Mouse (Mus musculus) embryonic facial prominence, embryonic 14.5 days (tissue): ENCODE measurements at regions not wholly inside any gene's neighbourhood (a gene's known extent, or its start where the extent isn't known, plus 50 kb on each side); places are given as distances from the start of the nearest gene placed in this dataset.
A peak's percentile ranks its signal among the peaks of the same experiment; 100 is the strongest.

ENCODE experiments used
- ATAC-seq: fragments of 200-750 bp; cut with Nextera tagmentation; 2 replicates; pipeline ENCODE4 v1.8.0; 2017; ENCODE audit warnings: low read depth, moderate number of reproducible peaks, moderate TSS enrichment
- DNase-seq: peaks from one replicate; pipeline ENCODE4 v3.0.0-alpha.2; 2015; ENCODE audit warnings: low spot score
- H3K27ac ChIP-seq: fragments of 300-500 bp; sonication (generic); replicated peaks from 2 replicates; pipeline ENCODE4 v1.5.1; 2014; ENCODE audit warnings: low read depth, mild to moderate bottlenecking, low read length, moderate library complexity
- H3K27me3 ChIP-seq: fragments of 300-500 bp; sonication (generic); replicated peaks from 2 replicates; pipeline ENCODE4 v1.6.1; 2014; ENCODE audit warnings: low read length; ENCODE audit not compliant: control insufficient read depth, insufficient read depth
- H3K36me3 ChIP-seq: fragments of 300-500 bp; sonication (generic); 2 replicates; pipeline ENCODE4 v1.6.1; 2014; ENCODE audit warnings: low read length, mixed read lengths; ENCODE audit not compliant: control insufficient read depth, insufficient read depth
- H3K4me1 ChIP-seq: fragments of 300-500 bp; sonication (generic); 2 replicates; pipeline ENCODE4 v1.6.1; 2014; ENCODE audit warnings: antibody characterized with exemption, low read length; ENCODE audit not compliant: control insufficient read depth, insufficient read depth
- H3K4me2 ChIP-seq: fragments of 300-500 bp; sonication (generic); 2 replicates; pipeline ENCODE4 v1.6.1; 2014; ENCODE audit warnings: low read depth, mild to moderate bottlenecking, low read length, moderate library complexity, mixed read lengths
- H3K4me3 ChIP-seq: fragments of 300-500 bp; sonication (generic); 2 replicates; pipeline ENCODE4 v1.5.1; 2014; ENCODE audit warnings: low read depth, mild to moderate bottlenecking, low read length
- H3K9ac ChIP-seq: fragments of 300-500 bp; sonication (generic); 2 replicates; pipeline ENCODE4 v1.6.1; 2014; ENCODE audit warnings: low read depth, mild to moderate bottlenecking, low read length, moderate library complexity, mixed read lengths
- H3K9me3 ChIP-seq: fragments of 300-500 bp; sonication (generic); 2 replicates; pipeline ENCODE4 v1.6.1; 2016; ENCODE audit warnings: low read length; ENCODE audit not compliant: control insufficient read depth
- WGBS: fragments of 180-500 bp; shearing (Covaris S2); extraction: QIAGEN DNeasy Blood & Tissue Kit; methylation state at CpG from one replicate; pipeline ENCODE4 v1.1.7; 2014; 5-methylcytosine and 5-hydroxymethylcytosine counted together
- microRNA counts: library from miRNA; unstranded; fragments of <30 nt; microRNA quantifications from one replicate; lab custom pipeline; 2017
- microRNA-seq: library from miRNA; unstranded; fragments of <30 nt; microRNA quantifications from one replicate; pipeline ENCODE4, GENCODE M21; 2016; ENCODE audit warnings: borderline number of aligned reads

DNA sequence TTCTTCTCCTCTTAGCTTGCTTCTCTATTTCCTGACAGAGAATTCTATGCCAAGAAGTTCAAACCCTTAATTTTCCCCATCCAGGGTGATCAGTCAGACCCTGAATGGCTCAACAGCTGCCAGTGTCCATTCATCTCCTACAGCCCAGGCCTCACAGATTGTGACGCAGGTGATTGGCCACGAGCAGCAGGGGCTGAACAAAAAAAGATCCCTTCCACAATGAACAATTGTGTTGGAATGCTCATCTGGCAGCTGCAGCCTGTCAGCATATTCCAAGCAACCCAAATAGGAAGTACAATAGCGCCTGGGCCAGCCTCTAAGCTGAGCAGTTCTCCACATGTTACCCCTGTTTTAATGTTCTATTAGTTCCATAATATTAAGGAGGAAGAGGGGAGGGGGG lies 52.7 kb upstream of the Il17a start:
- Histone ChIP-seq H3K27me3 (no peaks in the 10 kb centered on the region), H3K27ac (no peak overlapping the region), H3K9ac (no peak overlapping the region), H3K9me3 (no peaks in the 10 kb centered on the region), H3K36me3 (no peaks in the 10 kb centered on the region), H3K4me3 (no peak overlapping the region), H3K4me2 (no peak overlapping the region), H3K4me1 (no peaks in the 10 kb centered on the region)
- ATAC-seq (peak; percentile 84), DNase-seq (peak; percentile 79)
- 21% methylated on average over 3 of the region's 3 CpGs for WGBS

DNA sequence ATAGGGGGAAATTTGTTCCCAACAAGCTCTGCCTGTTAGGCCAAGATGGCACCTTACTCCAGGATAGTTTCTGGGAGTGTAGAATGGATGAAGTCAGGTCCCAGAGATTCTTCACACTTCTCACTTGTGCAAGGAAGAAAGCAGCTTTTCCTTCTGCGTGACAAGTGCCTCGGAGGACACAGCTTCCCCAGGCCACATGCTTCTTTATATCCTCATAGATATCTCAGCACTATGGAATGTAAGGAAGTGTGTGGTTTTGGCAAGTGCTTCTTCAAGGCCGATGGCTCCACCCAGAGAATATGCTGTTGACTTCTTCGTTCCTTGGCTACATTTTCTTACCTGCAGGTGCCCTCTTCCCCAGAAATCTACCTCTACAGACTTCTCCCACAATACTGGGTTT lies 51.9 kb upstream of the Il17a start:
- Histone ChIP-seq H3K27me3 (no peaks in the 10 kb centered on the region), H3K4me1 (no peaks in the 10 kb centered on the region), H3K27ac (no peak overlapping the region), H3K36me3 (no peaks in the 10 kb centered on the region), H3K4me3 (no peak overlapping the region), H3K9me3 (no peaks in the 10 kb centered on the region), H3K4me2 (no peak overlapping the region), H3K9ac (no peak overlapping the region)
- ATAC-seq (no peak), DNase-seq (no peak)
- 82% methylated on average over 4 of the region's 4 CpGs for WGBS

DNA sequence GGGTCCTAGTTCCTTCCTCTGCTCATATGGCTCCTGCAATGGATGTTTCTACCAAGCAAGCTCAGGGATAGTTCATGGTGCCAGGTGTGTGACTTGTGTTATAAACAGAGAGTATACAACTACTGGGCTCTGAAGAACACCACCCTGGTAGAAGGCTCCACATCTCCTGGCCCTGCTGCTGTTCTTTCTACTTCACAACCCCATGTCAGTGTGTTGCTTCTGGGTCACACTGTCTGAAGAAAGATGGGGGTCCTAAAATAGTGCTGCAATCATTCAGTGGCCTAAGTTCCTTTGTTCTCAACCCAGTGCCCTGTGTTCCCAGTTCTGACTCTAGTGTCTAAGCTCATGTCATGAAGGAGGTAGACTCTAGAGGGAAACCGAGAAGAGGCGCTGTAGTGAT lies 51.4 kb upstream of the Il17a start:
- no peak overlapping the region for H3K4me2 ChIP-seq
- H3K9ac ChIP-seq, result no peak overlapping the region
- ATAC-seq (no peak), DNase-seq (no peak)
- H3K27ac ChIP-seq, result no peak overlapping the region
- WGBS, result 92% methylated on average over 2 of the region's 2 CpGs
- no peaks in the 10 kb centered on the region for H3K36me3 ChIP-seq
- no peaks in the 10 kb centered on the region for H3K27me3 ChIP-seq
- H3K4me3 ChIP-seq, result no peak overlapping the region
- no peaks in the 10 kb centered on the region for H3K9me3 ChIP-seq
- no peaks in the 10 kb centered on the region for H3K4me1 ChIP-seq

DNA sequence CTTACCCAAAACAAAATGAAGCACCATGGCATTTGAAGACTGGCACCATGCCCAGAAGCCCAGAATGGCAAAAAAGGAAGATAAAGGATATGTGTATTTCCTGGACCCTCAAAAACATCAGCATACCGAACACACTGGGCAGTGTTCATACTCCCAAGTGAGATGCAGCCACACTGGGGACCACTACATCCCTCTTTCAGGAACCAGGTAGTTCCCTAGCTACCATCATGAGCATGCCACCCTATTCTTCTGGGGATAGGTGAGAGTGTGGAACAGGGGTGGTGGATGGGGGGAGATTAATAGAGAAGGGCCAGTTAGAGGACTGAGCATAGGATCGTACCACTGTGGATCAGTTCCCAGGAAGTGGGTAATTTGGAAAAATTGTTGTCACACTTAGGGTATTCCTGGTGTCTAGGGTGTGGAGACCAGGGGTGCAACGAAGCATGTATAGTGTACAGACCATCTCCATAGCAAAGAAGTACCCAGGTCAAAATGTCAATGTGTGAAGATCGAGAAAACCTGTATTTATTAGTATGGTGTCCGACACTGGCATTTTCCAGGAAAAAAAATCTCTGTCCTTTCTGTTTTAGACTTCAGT lies 50.9 kb upstream of the Il17a start:
- WGBS, result 83% methylated on average over 5 of the region's 5 CpGs
- ATAC-seq, result no peak
- no peaks in the 10 kb centered on the region for H3K36me3 ChIP-seq
- H3K4me1 ChIP-seq, result no peaks in the 10 kb centered on the region
- no peaks in the 10 kb centered on the region for H3K27me3 ChIP-seq
- no peaks in the 10 kb centered on the region for H3K9me3 ChIP-seq
- H3K27ac ChIP-seq, result no peak overlapping the region
- H3K4me3 ChIP-seq, result no peak overlapping the region
- no peak overlapping the region for H3K4me2 ChIP-seq
- DNase-seq, result no peak
- H3K9ac ChIP-seq, result no peak overlapping the region

DNA sequence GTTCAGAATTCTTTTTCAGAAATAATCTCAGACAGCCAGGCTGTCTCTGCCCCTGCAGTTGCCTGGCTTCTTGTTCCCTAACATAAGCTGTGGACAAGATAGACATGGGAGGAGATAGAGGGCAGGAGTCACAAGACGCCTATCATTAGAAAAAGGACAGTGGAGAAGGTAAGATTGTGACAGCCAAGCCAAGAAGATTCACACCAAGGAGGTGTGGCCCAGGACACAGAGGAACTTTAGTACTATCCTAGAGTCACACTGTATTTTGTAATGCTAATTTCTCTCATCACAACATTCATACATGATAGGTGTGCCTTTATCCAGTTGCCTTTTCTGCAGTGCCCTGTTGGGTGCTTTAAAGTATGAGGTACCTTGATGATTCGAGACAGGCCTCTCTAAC lies 50.2 kb upstream of the Il17a start:
- Histone ChIP-seq H3K4me2 (no peak overlapping the region), H3K4me3 (no peak overlapping the region), H3K4me1 (no peaks in the 10 kb centered on the region), H3K27ac (no peak overlapping the region), H3K9me3 (no peaks in the 10 kb centered on the region), H3K27me3 (no peaks in the 10 kb centered on the region), H3K36me3 (no peaks in the 10 kb centered on the region), H3K9ac (no peak overlapping the region)
- DNase-seq (no peak), ATAC-seq (no peak)
- 81% methylated on average over 2 of the region's 2 CpGs for WGBS

MicroRNAs in the stretch of these regions (microRNA counts, 519-probe panel; counts per million panel counts)
- 4,290 counts per million, percentile 96 among the panel's probes with 10 or more counts for microRNA mmu-miR-206 (lab: Ali Mortazavi, UCI)

Small RNA genes in the stretch of these regions (microRNA-seq; reads per million reads assigned to microRNA genes)
- gene Mir206, result 14,343 reads per million, percentile 96 among the genes with 10 or more reads in this experiment
